Mouse (Mus musculus) CH12F3 (cell line): Measurements from ENCODE around the gene Vmn2r-ps130.
"Not testable (repeated sequence)": the region's sequence is repeated elsewhere in the genome, so short reads cannot be mapped to it uniquely, and the experiment has no call there.

ENCODE experiments used
- in situ Hi-C: fragments of 300-500 bp; cut with MboI; formaldehyde crosslinking; loops from 2 replicates; pipeline ENCODE4 v1.14.3; 2020; ENCODE audit warnings: low sequenced_read_pairs

Vmn2r-ps130 gene

DNA sequence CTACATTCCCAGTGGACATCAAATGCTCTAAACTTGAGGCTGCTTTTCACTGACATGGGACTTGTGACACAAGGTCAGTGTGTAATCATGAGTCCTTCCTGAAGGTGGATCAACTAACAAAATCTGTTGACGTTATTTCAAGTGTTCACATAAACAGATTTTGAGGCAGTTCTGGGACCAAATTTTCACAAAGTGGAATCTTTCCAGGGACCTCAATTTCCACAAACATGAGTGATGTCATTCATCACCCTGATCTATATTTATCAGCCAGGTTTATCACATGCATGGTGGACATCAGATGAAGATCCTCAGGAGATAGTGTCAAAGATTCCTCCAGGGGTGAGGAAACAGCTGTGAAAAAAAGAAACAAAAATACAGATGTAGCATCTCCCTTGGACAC lies at the start of gene Vmn2r-ps130:
Vmn2r-ps130 (plus strand) TSS at position 301 of the 400 bp plus-strand sequence.
- in situ Hi-C loops: not testable (repeated sequence)
